Mouse (Mus musculus) ES-E14 (cell line): Measurements from ENCODE around the gene Mmp24. TPM values are rescaled to one million over a fixed set of nuclear protein-coding genes. Genes with fewer than 3 reads are reported as not detected.

ENCODE experiments used
- DNase-seq: peaks from one replicate; pipeline ENCODE4 v3.0.0-alpha.2; 2013; ENCODE audit warnings: low read depth, low spot score
- H3K27ac ChIP-seq: 2 replicates; pipeline ENCODE4 v1.5.1; 2012; ENCODE audit warnings: low read depth, mild to moderate bottlenecking, low read length, moderate library complexity, mixed read lengths; ENCODE audit not compliant: poor library complexity, insufficient read depth, severe bottlenecking
- H3K36me3 ChIP-seq: 2 replicates; pipeline ENCODE4 v1.6.1; 2012; ENCODE audit warnings: mild to moderate bottlenecking, low read length, moderate library complexity, mixed read lengths; ENCODE audit not compliant: control insufficient read depth, poor library complexity, insufficient read depth, severe bottlenecking
- H3K4me1 ChIP-seq, 2 experiments: fragments of 150-350 bp in 1 of 2; sonication (generic) in 1 of 2; 2 replicates each; pipeline ENCODE4 v1.6.1; 2012; ENCODE audit warnings: low read length in 2 of 2, mild to moderate bottlenecking in 1 of 2, mixed read lengths in 1 of 2; ENCODE audit not compliant: control insufficient read depth in 2 of 2, insufficient read depth in 2 of 2, poor library complexity in 1 of 2
- H3K4me3 ChIP-seq, 2 experiments: fragments of 150-350 bp in 1 of 2; sonication (generic) in 1 of 2; 2 replicates each; pipeline ENCODE4 v1.5.1; 2012; ENCODE audit warnings: low read length in 2 of 2, low read depth in 1 of 2, mild to moderate bottlenecking in 1 of 2, mixed read lengths in 1 of 2; ENCODE audit not compliant: insufficient read depth in 1 of 2, poor library complexity in 1 of 2, severe bottlenecking in 1 of 2
- H3K9ac ChIP-seq: 2 replicates; pipeline ENCODE4 v1.6.1; 2012; ENCODE audit warnings: low read depth, mild to moderate bottlenecking, low read length, mixed read lengths; ENCODE audit not compliant: poor library complexity, insufficient read depth, severe bottlenecking
- H3K9me3 ChIP-seq: fragments of 150-350 bp; sonication (generic); 2 replicates; pipeline ENCODE4 v1.6.1; 2012; ENCODE audit warnings: low read depth, mild to moderate bottlenecking, low read length; ENCODE audit not compliant: control insufficient read depth, insufficient read depth
- CHD2 ChIP-seq: IDR thresholded peaks from 2 replicates; pipeline ENCODE4 v1.6.1; 2014; ENCODE audit warnings: mild to moderate bottlenecking, low read depth, low read length, inconsistent platforms
- HCFC1 ChIP-seq: IDR thresholded peaks from 2 replicates; pipeline ENCODE4 v1.6.1; 2012; ENCODE audit warnings: low read length, inconsistent platforms, borderline replicate concordance; ENCODE audit not compliant: insufficient read depth
- MAFK ChIP-seq: IDR thresholded peaks from 2 replicates; pipeline ENCODE4 v1.6.1; 2014; ENCODE audit warnings: mild to moderate bottlenecking, low read depth, low read length, inconsistent platforms; ENCODE audit not compliant: insufficient read depth
- ZC3H11A ChIP-seq: IDR thresholded peaks from 2 replicates; pipeline ENCODE4 v1.6.1; 2012; ENCODE audit warnings: low read depth, mild to moderate bottlenecking, inconsistent platforms, low read length, borderline replicate concordance
- ZNF384 ChIP-seq: IDR thresholded peaks from 2 replicates; pipeline ENCODE4 v1.6.1; 2012; ENCODE audit warnings: low read depth, low read length, inconsistent platforms
- in situ Hi-C, 2 experiments: fragments of 600-800 bp; cut with MboI; formaldehyde crosslinking; loops; one replicate each; pipeline ENCODE4 v1.15.1; 2025; ENCODE audit warnings: low sequenced_read_pairs in 2 of 2, inconsistent platforms in 1 of 2; ENCODE audit not compliant: unreplicated experiment in 2 of 2
- total RNA-seq: library from RNA; depleted of rRNA; stranded (reverse); fragments of 300-350 nt; gene quantifications from 2 replicates; pipeline ENCODE4 v1.2.3, GENCODE M21; 2012

The Mmp24 gene
- total RNA-seq, 1 experiment: 0.76 TPM

DNA sequence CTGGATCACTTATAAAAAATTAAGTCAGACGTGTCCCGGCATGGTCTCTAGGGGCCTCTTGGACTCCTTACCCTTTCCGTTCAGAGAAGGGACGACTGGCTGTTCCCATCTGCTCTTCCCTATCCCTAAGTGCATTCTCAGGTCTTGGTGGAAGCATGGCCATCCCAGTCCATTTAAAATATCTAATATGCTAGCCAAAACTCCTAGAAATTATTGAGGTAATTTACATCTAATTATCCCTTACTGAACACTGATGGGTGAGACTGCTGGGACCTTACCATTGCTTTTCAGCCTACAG, 2.5 kb downstream of the Mmp24 start:
- no peaks in the 10 kb centered on the region for H3K36me3 ChIP-seq
- DNase-seq: no peak
- peaks cover 0 to 4% of the 10 kb centered on the region in 2 experiments; a peak in 1 of 4 replicates for H3K4me1 ChIP-seq
- no peak for TF ChIP-seq CHD2
- TF ChIP-seq ZNF384: no peak
- TF ChIP-seq ZC3H11A: no peak
- no peak for TF ChIP-seq MAFK
- no peak for TF ChIP-seq HCFC1
- no peak overlapping the region for H3K27ac ChIP-seq
- no peak overlapping the region for H3K4me3 ChIP-seq
- in situ Hi-C loops: loop anchor here in 1 of 2 experiments (10.0 kb wide), 1 partner anchor 273 kb away; no protein-coding TSS in a partner anchor
- no peaks in the 10 kb centered on the region for H3K9me3 ChIP-seq
- no peak overlapping the region for H3K9ac ChIP-seq

DNA sequence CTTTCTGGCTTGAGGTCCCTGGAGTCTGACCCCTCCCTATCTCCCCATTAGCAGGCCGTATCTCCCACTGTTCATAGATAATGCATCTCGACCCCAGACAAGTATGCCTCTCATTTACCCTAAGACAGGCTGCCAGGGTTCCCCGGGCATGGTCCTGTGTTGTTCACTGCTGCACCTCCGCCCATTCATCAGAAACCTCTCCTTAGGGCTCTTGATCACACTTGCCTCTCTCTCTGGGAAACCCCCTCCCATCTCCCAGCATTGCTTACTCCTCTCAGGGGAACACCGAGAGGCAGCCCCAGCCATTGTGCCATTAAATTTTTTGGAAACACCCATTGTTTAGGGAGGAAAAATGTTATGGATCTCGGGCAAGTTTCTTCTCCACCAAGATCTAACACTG, 2.9 kb downstream of the Mmp24 start:
- Histone ChIP-seq H3K4me1 (peaks cover 0 to 4% of the 10 kb centered on the region in 2 experiments; a peak in 1 of 4 replicates), H3K36me3 (no peaks in the 10 kb centered on the region), H3K9me3 (no peaks in the 10 kb centered on the region), H3K9ac (no peak overlapping the region), H3K27ac (no peak overlapping the region), H3K4me3 (no peak overlapping the region)
- TF ChIP-seq ZNF384 (no peak), HCFC1 (no peak), CHD2 (no peak), MAFK (no peak), ZC3H11A (no peak)
- in situ Hi-C loops: loop anchor here in 1 of 2 experiments (10.0 kb wide), 1 partner anchor 273 kb away; no protein-coding TSS in a partner anchor
- no peak for DNase-seq

- Histone ChIP-seq H3K4me3 (no peak overlapping the region), H3K4me1 (peaks cover 0 to 4% of the 10 kb centered on the region in 2 experiments; a peak in 1 of 4 replicates), H3K36me3 (no peaks in the 10 kb centered on the region), H3K9ac (no peak overlapping the region), H3K27ac (no peak overlapping the region), H3K9me3 (no peaks in the 10 kb centered on the region)
- TF ChIP-seq ZNF384 (no peak), CHD2 (no peak), HCFC1 (no peak)
- in situ Hi-C loops: loop anchor here in 1 of 2 experiments (10.0 kb wide), 1 partner anchor 274 kb away; no protein-coding TSS in a partner anchor
- no peak for DNase-seq
These were observed 3.9 kb downstream of the Mmp24 start for GRCm38 (mm10) chr2:155779066-155779465.

GRCm38 (mm10) chr2:155779506-155779905, 4.4 kb downstream of the Mmp24 start:
- Histone ChIP-seq H3K9me3 (no peaks in the 10 kb centered on the region), H3K4me3 (no peak overlapping the region), H3K4me1 (peaks cover 0 to 4% of the 10 kb centered on the region in 2 experiments; a peak in 1 of 4 replicates), H3K9ac (no peak overlapping the region), H3K27ac (no peak overlapping the region), H3K36me3 (no peaks in the 10 kb centered on the region)
- in situ Hi-C loops: loop anchor here in 1 of 2 experiments (10.0 kb wide), 1 partner anchor 275 kb away; no protein-coding TSS in a partner anchor
- no peak for DNase-seq
- no peak for TF ChIP-seq MAFK
- TF ChIP-seq ZC3H11A: no peak
- TF ChIP-seq ZNF384: no peak
- TF ChIP-seq CHD2: no peak
- TF ChIP-seq HCFC1: no peak

GRCm38 (mm10) chr2:155784534-155784933, 9.4 kb downstream of the Mmp24 start:
- Histone ChIP-seq H3K36me3 (no peaks in the 10 kb centered on the region), H3K27ac (no peak overlapping the region), H3K4me1 (no peaks in the 10 kb centered on the region), H3K4me3 (no peak overlapping the region), H3K9me3 (no peaks in the 10 kb centered on the region), H3K9ac (no peak overlapping the region)
- DNase-seq: no peak
- in situ Hi-C loops: no loop called here
- TF ChIP-seq ZC3H11A (no peak), MAFK (no peak), HCFC1 (no peak), CHD2 (no peak)
